Mouse (Mus musculus): Measurements from ENCODE around the gene Wdr48. TPM values are rescaled to one million over a fixed set of nuclear protein-coding genes. Genes with fewer than 3 reads are reported as not detected.

The Wdr48 gene
- polyA plus RNA-seq, 1 experiment = 47.3 TPM

GRCm38 (mm10) chr9:119889446-119889845 lies 5.2 kb upstream of the Wdr48 start:
- no peak for DNase-seq
- Histone ChIP-seq H3K4me3 (replicated peaks; ENCODE audit: extremely low read depth, low read depth, low read length) (no peak overlapping the region), H3K4me1 (ENCODE audit: control insufficient read depth, insufficient read depth, low read length) (no peaks in the 10 kb centered on the region)
- 85% methylated on average over 9 of the region's 9 CpGs for WGBS
- TF ChIP-seq POLR2A (IDR thresholded peaks at IDR 0.05; ENCODE audit: borderline replicate concordance, extremely low read depth, low read depth, low read length) (no peak), CTCF (IDR thresholded peaks at IDR 0.05; ENCODE audit: insufficient read depth, low read length) (no peak)

GRCm38 (mm10) chr9:119890692-119891091 lies 4.0 kb upstream of the Wdr48 start:
- 55% methylated on average over 2 of the region's 2 CpGs for WGBS

GRCm38 (mm10) chr9:119893881-119894280 lies 797 bp upstream of the Wdr48 start:
- WGBS = 88% methylated on average over 5 of the region's 5 CpGs
- TF ChIP-seq CTCF (IDR thresholded peaks at IDR 0.05; ENCODE audit: insufficient read depth, low read length) (no peak), POLR2A (IDR thresholded peaks at IDR 0.05; ENCODE audit: borderline replicate concordance, extremely low read depth, low read depth, low read length) (no peak)
- Histone ChIP-seq H3K4me1 (ENCODE audit: control insufficient read depth, insufficient read depth, low read length) (peaks cover 7% of the 10 kb centered on the region), H3K4me3 (replicated peaks; ENCODE audit: extremely low read depth, low read depth, low read length) (no peak overlapping the region)
- DNase-seq = no peak

More at GRCm38 (mm10) chr9:119890692-119891091, 4.0 kb upstream of the Wdr48 start:
- TF ChIP-seq POLR2A (IDR thresholded peaks at IDR 0.05; ENCODE audit: borderline replicate concordance, extremely low read depth, low read depth, low read length) (no peak), CTCF (IDR thresholded peaks at IDR 0.05; ENCODE audit: insufficient read depth, low read length) (peak; percentile 13; the same call in 1 of the 2 replicates)
- H3K4me3 ChIP-seq (replicated peaks; ENCODE audit: extremely low read depth, low read depth, low read length) = no peak overlapping the region
- DNase-seq = no peak
- H3K4me1 ChIP-seq (ENCODE audit: control insufficient read depth, insufficient read depth, low read length) = peaks cover 4% of the 10 kb centered on the region

- Histone ChIP-seq H3K4me3 (replicated peaks; ENCODE audit: extremely low read depth, low read depth, low read length) (peak overlapping the region; percentile 78), H3K4me1 (ENCODE audit: control insufficient read depth, insufficient read depth, low read length) (peaks cover 7% of the 10 kb centered on the region)
- no peak for DNase-seq
- under 1% methylated on average over 58 of the region's 71 CpGs for WGBS
- TF ChIP-seq CTCF (IDR thresholded peaks at IDR 0.05; ENCODE audit: insufficient read depth, low read length) (no peak), POLR2A (IDR thresholded peaks at IDR 0.05; ENCODE audit: borderline replicate concordance, extremely low read depth, low read depth, low read length) (no peak)
Measured at GRCm38 (mm10) chr9:119895040-119895721, 503 bp downstream of the Wdr48 start.

GRCm38 (mm10) chr9:119899446-119899845 lies 4.8 kb downstream of the Wdr48 start:
- 91% methylated on average over 2 of the region's 2 CpGs for WGBS
- H3K4me3 ChIP-seq (replicated peaks; ENCODE audit: extremely low read depth, low read depth, low read length) = no peak overlapping the region
- peaks cover 7% of the 10 kb centered on the region for H3K4me1 ChIP-seq (ENCODE audit: control insufficient read depth, insufficient read depth, low read length)
- DNase-seq = no peak
- no peak for TF ChIP-seq CTCF (IDR thresholded peaks at IDR 0.05; ENCODE audit: insufficient read depth, low read length)

- TF ChIP-seq CTCF (IDR thresholded peaks at IDR 0.05; ENCODE audit: insufficient read depth, low read length) (no peak), POLR2A (IDR thresholded peaks at IDR 0.05; ENCODE audit: borderline replicate concordance, extremely low read depth, low read depth, low read length) (no peak)
- no peak overlapping the region for H3K4me3 ChIP-seq (replicated peaks; ENCODE audit: extremely low read depth, low read depth, low read length)
- 77% methylated on average over 12 of the region's 12 CpGs for WGBS
- DNase-seq = no peak
- no peaks in the 10 kb centered on the region for H3K4me1 ChIP-seq (ENCODE audit: control insufficient read depth, insufficient read depth, low read length)
Measured at GRCm38 (mm10) chr9:119902410-119903151, 7.9 kb downstream of the Wdr48 start.

GRCm38 (mm10) chr9:119908708-119909107 lies 14.0 kb downstream of the Wdr48 start:
- DNase-seq = no peak
- Histone ChIP-seq H3K4me3 (replicated peaks; ENCODE audit: extremely low read depth, low read depth, low read length) (no peak overlapping the region), H3K4me1 (ENCODE audit: control insufficient read depth, insufficient read depth, low read length) (no peaks in the 10 kb centered on the region)
- WGBS = 96% methylated on average over 3 of the region's 3 CpGs
- no peak for TF ChIP-seq POLR2A (IDR thresholded peaks at IDR 0.05; ENCODE audit: borderline replicate concordance, extremely low read depth, low read depth, low read length)
- TF ChIP-seq CTCF (IDR thresholded peaks at IDR 0.05; ENCODE audit: insufficient read depth, low read length) = no peak

- TF ChIP-seq CTCF (IDR thresholded peaks at IDR 0.05; ENCODE audit: insufficient read depth, low read length) = no peak
- Histone ChIP-seq H3K4me1 (ENCODE audit: control insufficient read depth, insufficient read depth, low read length) (no peaks in the 10 kb centered on the region), H3K4me3 (replicated peaks; ENCODE audit: extremely low read depth, low read depth, low read length) (no peak overlapping the region)
- no peak for DNase-seq
- whole genome bisulfite sequencing = 80% methylated on average over 3 of the region's 3 CpGs
Measured at GRCm38 (mm10) chr9:119909931-119910330, 15.3 kb downstream of the Wdr48 start.

- no peak for DNase-seq
- no peak for TF ChIP-seq POLR2A (IDR thresholded peaks at IDR 0.05; ENCODE audit: borderline replicate concordance, extremely low read depth, low read depth, low read length)
- no peak for TF ChIP-seq CTCF (IDR thresholded peaks at IDR 0.05; ENCODE audit: insufficient read depth, low read length)
- 74% methylated on average over 13 of the region's 13 CpGs for whole genome bisulfite sequencing
Measured at GRCm38 (mm10) chr9:119913087-119913838, 18.6 kb downstream of the Wdr48 start.

More at GRCm38 (mm10) chr9:119913087-119913838, 18.6 kb downstream of the Wdr48 start:
- Histone ChIP-seq H3K4me3 (replicated peaks; ENCODE audit: extremely low read depth, low read depth, low read length) (no peak overlapping the region), H3K4me1 (ENCODE audit: control insufficient read depth, insufficient read depth, low read length) (no peaks in the 10 kb centered on the region)

All from lung, adult 2 months (tissue).